Mouse (Mus musculus) adrenal gland, adult 2 months (tissue): ENCODE data around the gene Zfp97. TPM values are rescaled to one million over a fixed set of nuclear protein-coding genes. Genes with fewer than 3 reads are reported as not detected.
"Not testable (repeated sequence)": the region's sequence is repeated elsewhere in the genome, so short reads cannot be mapped to it uniquely, and the experiment has no call there.

Source experiments
- DNase-seq: peaks from one replicate; pipeline ENCODE4 v3.0.0; 2021
- long read RNA-seq: library from polyadenylated mRNA; stranded (forward); transcript quantifications from one replicate; pipeline ENCODE4 v2.0.0, GENCODE M21; 2021
- polyA plus RNA-seq: library from polyadenylated mRNA; depleted of rRNA; stranded (reverse); fragments of >200 nt; gene quantifications from 2 replicates; pipeline ENCODE4 v1.2.3, GENCODE M21; 2012; rRNA removed
- total RNA-seq, 2 experiments: library from RNA; stranded (reverse); gene quantifications; 2 replicates each; pipeline ENCODE4 v1.2.3; 2021

Zfp97 gene
- 1 to 10 TPM; 3.6 to 6.2 TPM for total RNA-seq
- polyA plus RNA-seq = not detected in 2 replicates
- long read RNA-seq, partial matches to known transcripts = 0 of 3 reads
- long read RNA-seq, other reads (novel, unspliced or antisense) = 3 of 3 reads

GRCm38 (mm10) chr17:17120830-17121502, at the start of gene Zfp97:
TSS of gene Zfp97 (plus strand) at chr17:17121415.
- not testable (repeated sequence) for DNase-seq

GRCm38 (mm10) chr17:17178757-17179413, 57.7 kb downstream of the Zfp97 start:
- not testable (repeated sequence) for DNase-seq

GRCm38 (mm10) chr17:17194761-17195160, 73.5 kb downstream of the Zfp97 start:
- DNase-seq = not testable (repeated sequence)

- DNase-seq = no peak
Measured at GRCm38 (mm10) chr17:17195178-17195577, 74.0 kb downstream of the Zfp97 start.

GRCm38 (mm10) chr17:17196111-17196510, 74.9 kb downstream of the Zfp97 start:
- DNase-seq = not testable (repeated sequence)

Other genes with a start within 250 kb of the Zfp97 start
- 1 to 10 TPM; 4.8 to 6.4 TPM for gene Zfp960, start 57.3 kb upstream of the Zfp97 start, total RNA-seq
- gene Zfp960, start 57.3 kb upstream of the Zfp97 start, polyA plus RNA-seq = not detected in 2 replicates